Mouse (Mus musculus): ENCODE results near the gene Sox5.

DNA sequence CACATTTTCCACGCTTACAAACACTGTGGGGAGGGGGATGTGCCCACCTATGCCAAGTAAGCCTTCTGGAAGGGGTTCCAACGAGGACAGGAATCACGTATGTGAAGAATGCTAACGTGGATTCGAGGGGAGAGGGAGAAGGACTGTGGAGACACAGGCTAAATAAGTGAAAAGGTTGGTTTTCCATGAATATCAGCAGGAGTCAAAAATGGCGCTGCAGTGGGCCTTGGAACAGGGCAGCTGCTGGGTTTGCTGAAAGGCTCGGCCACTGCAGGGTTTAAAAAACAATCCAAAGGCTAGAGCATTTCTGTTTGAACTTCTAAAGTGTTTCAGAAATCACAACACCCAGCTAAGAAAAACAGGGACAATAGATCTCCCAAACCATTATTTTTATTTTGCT is 308.3 kb downstream of the Sox5 start:
- TF ChIP-seq MAX (IDR thresholded peaks at IDR 0.05; ENCODE audit: low read length) (no peak), CTCF (conservative IDR thresholded peaks at IDR 0.05 in 1 of 2, IDR thresholded peaks at IDR 0.05 in 1 of 2; ENCODE audit: low read depth in 2 of 2, low read length in 2 of 2) (no peak), MYC (IDR thresholded peaks at IDR 0.05; ENCODE audit: low read depth, low read length) (no peak), NELFE (IDR thresholded peaks at IDR 0.05; ENCODE audit: low read depth, low read length) (no peak), CHD1 (IDR thresholded peaks at IDR 0.05; ENCODE audit: low read depth, low read length) (no peak), RAD21 (IDR thresholded peaks at IDR 0.05; ENCODE audit: low read depth, low read length) (no peak), POLR2A (IDR thresholded peaks at IDR 0.05; ENCODE audit: low read depth, low read length) (no peak), GABPA (IDR thresholded peaks at IDR 0.05; ENCODE audit: insufficient replicate concordance, low read depth, low read length) (no peak), EP300 (IDR thresholded peaks at IDR 0.05; ENCODE audit: low read length) (no peak), MXI1 (IDR thresholded peaks at IDR 0.05; ENCODE audit: low read depth, low read length) (no peak), MAFK (IDR thresholded peaks at IDR 0.05; ENCODE audit: insufficient replicate concordance, low read length) (no peak)

Data from CH12.LX (cell line).